Mouse (Mus musculus) right cerebral cortex, postnatal 36 days (tissue): ENCODE results near the gene BC048562.
A peak's percentile ranks its signal among the peaks of the same experiment; 100 is the strongest.

ENCODE experiments used
- DNase-seq, 2 experiments: peaks; one replicate each; pipeline ENCODE4 v3.0.0; 2022; ENCODE audit warnings: low spot score in 2 of 2, mixed read lengths in 1 of 2

BC048562 gene

GRCm38 (mm10) chr9:108450292-108451169 is 14.2 kb downstream of the BC048562 start:
- peak in 1 of 2 experiments; percentile 37 for DNase-seq

DNA sequence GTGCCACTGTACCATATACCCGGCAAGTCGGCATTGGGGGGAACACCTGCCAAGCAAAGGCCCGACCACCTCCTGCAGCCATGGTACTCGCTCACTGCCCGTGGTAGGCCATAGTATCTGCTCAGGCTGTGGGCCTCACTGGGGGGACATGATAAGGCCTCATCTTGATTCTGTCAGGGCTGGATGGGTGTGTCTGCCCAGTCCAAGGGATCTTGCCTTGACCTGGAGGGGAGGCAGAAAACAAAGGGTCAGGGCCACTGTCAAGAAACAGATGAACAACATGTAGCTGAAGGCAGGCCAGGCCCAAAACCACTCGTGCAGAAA is 14.8 kb downstream of the BC048562 start:
- DNase-seq, result no peak

GRCm38 (mm10) chr9:108451519-108452160 is 15.4 kb downstream of the BC048562 start:
- no peak for DNase-seq

GRCm38 (mm10) chr9:108452291-108452906 is 16.1 kb downstream of the BC048562 start:
- peak; percentile 64 to 77 for DNase-seq

DNA sequence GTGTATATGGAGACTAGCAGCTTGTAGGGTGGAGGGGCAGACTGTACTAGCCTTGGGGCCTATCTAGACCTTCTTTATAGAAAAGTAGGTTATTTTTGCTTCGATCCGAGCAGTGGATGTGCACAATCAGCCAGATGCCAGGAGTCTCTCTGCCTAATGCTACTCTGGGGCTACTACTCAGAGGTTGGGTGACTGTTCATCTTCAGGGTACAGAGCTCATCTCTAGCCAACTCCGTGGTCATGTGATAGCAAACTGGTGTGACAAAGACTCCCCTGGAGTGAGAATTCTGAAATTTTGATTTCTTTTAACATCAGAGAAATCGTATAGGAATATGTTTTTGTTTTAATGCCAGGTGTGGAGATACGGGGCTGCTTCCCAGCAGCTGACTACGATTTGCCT is 16.6 kb downstream of the BC048562 start:
- DNase-seq, result no peak

GRCm38 (mm10) chr9:108453458-108453857 is 17.2 kb downstream of the BC048562 start:
- DNase-seq, result no peak

DNA sequence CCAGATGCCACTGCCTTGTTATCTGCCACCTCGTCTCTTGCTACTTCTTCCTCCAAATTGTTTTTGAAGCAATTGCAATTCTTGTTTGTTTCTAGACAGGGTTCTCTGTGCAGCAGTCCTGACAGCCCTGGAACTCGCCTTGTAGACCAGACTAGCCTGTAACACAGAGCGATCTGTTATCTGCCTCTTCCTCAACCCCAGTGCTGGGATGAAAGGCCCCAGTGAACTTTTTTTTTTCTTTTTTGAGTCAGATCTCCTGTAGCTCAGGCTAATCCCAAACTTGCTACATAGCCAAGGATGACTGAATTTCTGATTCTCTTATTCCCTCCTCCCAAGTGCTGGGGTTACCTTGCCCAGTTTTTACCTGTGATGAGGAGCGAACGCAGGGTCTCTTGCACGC is 18.1 kb downstream of the BC048562 start:
- DNase-seq, result no peak

- no peak for DNase-seq
Observed at GRCm38 (mm10) chr9:108455747-108456571, 19.7 kb downstream of the BC048562 start.

DNA sequence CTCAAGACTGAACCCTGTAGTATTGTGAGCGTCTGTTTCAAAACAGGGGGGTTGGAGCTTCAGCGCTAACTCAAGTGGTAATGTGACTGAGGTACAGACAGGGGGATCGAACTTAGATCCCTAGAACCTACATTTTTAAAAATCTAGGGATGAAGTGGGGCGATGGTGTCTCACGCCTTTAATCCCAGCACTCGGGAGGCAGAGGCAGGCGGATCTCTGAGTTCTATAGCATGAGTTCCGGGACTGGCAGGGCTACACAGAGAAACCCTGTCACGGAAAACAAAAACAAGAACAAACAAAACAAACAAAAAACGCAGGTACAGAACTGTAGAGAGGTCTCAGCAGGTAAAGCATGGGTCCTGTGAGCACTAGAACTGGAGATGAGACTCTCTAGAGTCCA is 20.7 kb downstream of the BC048562 start:
- DNase-seq, result no peak

GRCm38 (mm10) chr9:108459939-108460318 is 23.6 kb downstream of the BC048562 start:
- DNase-seq, result no peak

- DNase-seq, result peak; percentile 83
Observed at GRCm38 (mm10) chr9:108460319-108461178, 24.3 kb downstream of the BC048562 start, which contains the start of gene Ccdc71. Gene Ccdc71, plus strand, starts transcription at chr9:108460527.

DNA sequence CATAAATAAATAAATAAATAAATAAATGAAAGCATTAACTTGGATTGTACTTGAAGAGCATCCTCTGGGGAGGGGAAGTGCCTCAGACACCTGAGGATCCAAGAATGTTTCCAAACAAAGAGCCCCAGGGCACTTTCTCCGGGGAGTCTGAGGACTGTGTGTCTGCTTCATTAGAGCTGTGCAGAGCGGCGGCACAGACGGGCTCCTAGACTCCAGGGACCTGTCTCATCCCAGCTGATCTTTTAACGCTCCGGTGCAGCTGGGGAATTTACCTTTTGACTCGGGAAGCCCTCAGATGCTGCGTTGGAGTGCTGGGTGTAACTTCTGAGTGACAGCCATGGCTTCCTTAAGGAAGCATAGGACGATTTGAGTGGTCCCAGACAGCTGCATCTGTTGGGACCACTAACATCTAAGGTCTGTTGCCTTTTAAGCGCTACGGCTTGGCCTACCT is 24.9 kb downstream of the BC048562 start, which contains the start of gene Klhdc8b:
TSS of gene Klhdc8b (minus strand) at position 401 of the 451 bp plus-strand sequence.
- no peak for DNase-seq

- DNase-seq, result no peak
Observed at GRCm38 (mm10) chr9:108461675-108462074, 25.4 kb downstream of the BC048562 start.

DNA sequence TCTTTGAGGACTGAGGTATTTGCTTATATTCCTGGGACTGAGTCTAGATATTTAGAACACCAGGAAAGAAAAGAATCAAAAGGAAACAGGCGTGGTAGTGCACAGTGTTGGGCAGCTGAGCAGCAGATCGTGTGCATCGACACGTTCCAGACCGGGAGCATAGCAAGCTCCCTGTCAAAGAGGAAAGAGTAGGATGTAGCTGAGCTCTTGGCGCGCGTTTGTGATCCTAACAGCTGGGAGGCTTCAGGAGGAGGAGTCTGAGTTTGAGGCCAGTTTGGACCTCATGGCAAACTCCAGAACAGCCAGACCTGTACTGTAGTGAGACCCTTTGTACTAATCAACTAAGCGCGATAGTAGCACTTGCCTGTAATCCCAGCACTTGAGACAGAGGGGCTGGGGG is 25.9 kb downstream of the BC048562 start:
- DNase-seq, result no peak

DNA sequence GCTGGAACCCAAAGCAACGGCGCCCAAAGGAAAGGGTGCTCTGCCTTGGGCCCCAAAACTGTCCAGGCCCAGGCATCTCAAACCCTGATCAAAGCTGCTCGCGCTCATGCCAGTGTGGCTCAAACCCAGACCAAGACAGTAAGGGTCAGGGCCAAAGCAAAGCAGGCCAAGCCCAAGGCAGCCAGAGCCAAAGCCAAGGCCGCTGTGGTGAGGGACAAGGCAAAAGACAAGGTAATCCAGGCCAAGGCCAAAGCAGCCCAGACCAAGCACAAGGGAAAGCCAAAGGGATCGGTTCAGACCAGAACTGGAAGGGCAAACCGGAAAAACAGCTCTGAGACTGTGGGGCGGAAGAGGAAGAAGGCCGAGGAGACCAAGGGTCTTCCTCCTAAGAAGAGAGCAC is 27.4 kb downstream of the BC048562 start:
- DNase-seq, result no peak

DNA sequence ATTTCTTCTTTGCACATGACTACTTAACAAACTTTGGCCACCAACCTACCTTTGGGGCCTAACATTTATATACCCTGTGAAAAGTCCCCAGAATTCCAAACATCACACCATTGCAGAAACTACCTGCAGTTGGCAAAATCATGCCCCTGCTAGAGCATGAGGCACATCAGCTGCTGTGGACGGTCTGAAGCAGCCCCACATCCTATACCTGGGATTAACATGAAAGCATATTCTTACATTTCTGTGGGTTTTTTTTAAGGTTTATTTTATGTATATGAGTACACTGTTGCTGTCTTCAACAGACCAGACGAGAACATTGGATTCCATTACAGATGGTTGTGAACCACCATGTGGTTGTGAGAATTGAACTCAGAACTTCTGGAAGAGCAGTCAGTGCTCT is 29.9 kb downstream of the BC048562 start:
- DNase-seq, result no peak

GRCm38 (mm10) chr9:108469430-108469829 is 33.1 kb downstream of the BC048562 start:
- DNase-seq, result no peak

- DNase-seq, result no peak
Observed at GRCm38 (mm10) chr9:108469845-108470244, 33.6 kb downstream of the BC048562 start.

DNA sequence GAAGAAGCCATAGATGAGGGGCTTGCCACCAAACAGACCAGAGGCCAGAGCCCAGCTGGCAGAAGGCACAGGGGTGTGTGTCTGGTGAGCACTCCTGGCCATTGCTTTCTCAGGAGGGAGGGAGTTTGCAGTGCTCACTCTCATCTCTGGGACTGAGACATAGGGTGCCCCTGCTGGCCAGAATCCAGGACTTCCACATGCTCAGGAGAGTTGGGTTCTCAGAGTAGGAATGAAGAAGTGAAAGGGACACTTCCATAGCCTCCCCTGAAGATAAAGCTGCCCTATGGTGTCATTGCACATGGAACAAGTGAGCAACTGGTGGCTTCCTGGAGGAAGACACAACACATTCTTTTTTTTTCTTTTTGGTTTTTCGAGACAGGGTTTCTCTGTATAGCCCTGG is 38.2 kb downstream of the BC048562 start:
- DNase-seq, result no peak

DNA sequence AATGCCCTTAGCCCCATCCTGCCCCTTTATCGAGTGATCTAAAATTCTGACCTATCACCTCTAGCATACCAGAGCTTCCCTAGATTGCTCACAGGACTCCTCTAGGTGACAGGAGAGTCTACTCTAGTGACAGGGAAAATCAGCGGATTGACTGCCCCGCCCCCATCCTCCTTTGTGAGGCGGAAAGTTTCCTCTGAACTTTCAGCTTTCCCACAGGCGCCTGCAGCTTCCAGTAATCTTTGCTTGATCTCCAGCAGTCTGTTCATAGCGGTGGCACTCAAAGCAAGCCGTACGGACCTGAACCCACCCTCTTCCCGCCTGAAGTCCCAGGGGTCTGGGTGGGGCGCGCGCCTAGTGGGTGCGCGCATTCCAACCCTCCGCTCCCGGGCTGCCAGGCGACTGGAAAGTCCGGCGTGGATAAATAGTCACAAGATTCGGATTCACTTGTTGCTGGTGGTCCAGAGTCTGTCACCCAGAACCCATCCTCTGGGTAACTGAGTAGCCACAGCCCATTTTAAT is 42.4 kb downstream of the BC048562 start:
- DNase-seq, result no peak
